Mouse (Mus musculus) erythroblast, embryonic 14.5 days (primary cell): ENCODE measurements around the gene Rslcan18.

Experiments used
- GATA1 ChIP-seq: IDR thresholded peaks from 2 replicates; pipeline ENCODE4 v1.6.1; 2012; ENCODE audit warnings: low read length, inconsistent platforms, mixed read lengths
- TAL1 ChIP-seq: IDR thresholded peaks from 3 replicates; pipeline ENCODE4 v1.6.1; 2012; ENCODE audit warnings: low read length, inconsistent platforms, mixed read lengths

DNA sequence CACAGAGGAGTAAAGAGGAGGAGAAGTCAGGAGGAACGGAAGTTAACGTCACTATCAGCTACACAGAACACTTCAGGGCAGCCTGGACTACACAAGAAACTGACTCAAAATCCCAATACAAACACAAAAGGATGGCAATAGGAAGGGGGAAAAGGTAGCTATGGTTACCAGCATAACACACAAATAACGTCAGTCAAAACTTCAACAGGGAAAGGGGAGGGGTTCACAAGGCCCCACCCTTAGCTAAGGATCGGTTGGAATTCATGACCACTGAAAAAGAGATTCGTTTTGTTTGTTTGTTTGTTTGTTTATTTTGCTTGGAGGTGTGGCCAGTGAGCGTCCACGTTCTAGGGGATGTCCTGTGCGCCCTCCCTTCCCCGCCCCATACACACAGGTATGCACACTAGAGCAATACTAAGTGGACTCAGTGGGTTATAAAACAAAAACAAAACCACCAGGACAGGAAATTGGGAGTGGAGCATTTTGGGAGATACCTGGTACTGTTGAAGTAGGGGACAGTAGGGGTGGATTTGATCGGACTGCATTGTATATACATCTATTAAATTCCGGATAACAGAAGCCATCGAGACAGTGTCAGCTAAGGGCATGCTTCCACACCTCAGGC is 55.8 kb downstream of the Rslcan18 start:
- TF ChIP-seq TAL1 (no peak), GATA1 (no peak)
